Mouse (Mus musculus) hematopoietic stem cell, adult 5-6 weeks (primary cell): ENCODE measurements at regions not wholly inside any gene's neighbourhood (a gene's known extent, or its start where the extent isn't known, plus 50 kb on each side); places are given as distances from the start of the nearest gene placed in this dataset.

Experiments used
- ATAC-seq, 2 experiments: fragments of 125-278 bp in 1 of 2; replicated peaks in 1 of 2; 2 replicates each; pipeline ENCODE4 v1.8.0; 2016 to 2017; ENCODE audit warnings: inconsistent platforms in 2 of 2, mild to moderate bottlenecking in 2 of 2, moderate number of reproducible peaks in 2 of 2, low read depth in 1 of 2, moderate TSS enrichment in 1 of 2; ENCODE audit not compliant: low FRiP score in 2 of 2, poor library complexity in 2 of 2, severe bottlenecking in 2 of 2, insufficient read depth in 1 of 2, low TSS enrichment in 1 of 2

GRCm38 (mm10) chr10:8036293-8036692, 80.3 kb upstream of the Tab2 start:
- ATAC-seq, result no peak

GRCm38 (mm10) chr10:8035310-8035709, 79.3 kb upstream of the Tab2 start:
- ATAC-seq, result no peak

- ATAC-seq, result no peak
These were observed 76.2 kb upstream of the Tab2 start for GRCm38 (mm10) chr10:8032203-8032602.

- ATAC-seq, result peak; percentile 22 to 71; a peak in 3 of 4 replicates
These were observed 72.8 kb upstream of the Tab2 start for GRCm38 (mm10) chr10:8028840-8029239.

- no peak for ATAC-seq
These were observed 71.0 kb upstream of the Tab2 start for GRCm38 (mm10) chr10:8027023-8027422.

- no peak for ATAC-seq
These were observed 67.7 kb upstream of the Tab2 start for GRCm38 (mm10) chr10:8023741-8024140.

GRCm38 (mm10) chr10:8021971-8022370, 65.9 kb upstream of the Tab2 start:
- no peak for ATAC-seq

GRCm38 (mm10) chr10:8020916-8021705, 65.1 kb upstream of the Tab2 start:
- peak; percentile 23 to 27; a peak in 1 of 4 replicates for ATAC-seq

- ATAC-seq, result peak; percentile 32 to 34; a peak in 3 of 4 replicates
These were observed 64.1 kb upstream of the Tab2 start for GRCm38 (mm10) chr10:8020113-8020512.

GRCm38 (mm10) chr10:8018229-8019026, 62.4 kb upstream of the Tab2 start:
- ATAC-seq, result no peak

GRCm38 (mm10) chr10:8016741-8017140, 60.7 kb upstream of the Tab2 start:
- no peak for ATAC-seq

- no peak for ATAC-seq
These were observed 55.7 kb upstream of the Tab2 start for GRCm38 (mm10) chr10:8011744-8012143.

GRCm38 (mm10) chr10:8011138-8011537, 55.1 kb upstream of the Tab2 start:
- no peak for ATAC-seq

- ATAC-seq, result peak; percentile 38 to 39; a peak in 2 of 4 replicates
These were observed 53.8 kb upstream of the Tab2 start for GRCm38 (mm10) chr10:8009855-8010254.

GRCm38 (mm10) chr10:8007990-8008368, 51.9 kb upstream of the Tab2 start:
- peak; percentile 46 to 60 for ATAC-seq

- ATAC-seq, result peak; percentile 80 to 82
These were observed 51.4 kb upstream of the Tab2 start for GRCm38 (mm10) chr10:8007286-8007989.
